Mouse (Mus musculus) midbrain, embryonic 10.5 days (tissue): ENCODE results near the gene Lbx2. TPM values are rescaled to one million over a fixed set of nuclear protein-coding genes. Genes with fewer than 3 reads are reported as not detected.

Experiments
- DNase-seq: peaks from one replicate; pipeline ENCODE4 v3.0.0-alpha.2; 2017; ENCODE audit warnings: low spot score
- H3K27ac ChIP-seq: fragments of 300-500 bp; sonication (generic); replicated peaks from 2 replicates; pipeline ENCODE4 v1.5.1; 2016; ENCODE audit warnings: mild to moderate bottlenecking
- H3K27me3 ChIP-seq: fragments of 300-500 bp; sonication (generic); 2 replicates; pipeline ENCODE4 v1.6.1; 2016; ENCODE audit warnings: low read depth, mild to moderate bottlenecking; ENCODE audit not compliant: poor library complexity, severe bottlenecking
- H3K36me3 ChIP-seq: fragments of 300-500 bp; sonication (generic); 2 replicates; pipeline ENCODE4 v1.6.1; 2016; ENCODE audit warnings: mild to moderate bottlenecking, moderate library complexity
- H3K4me1 ChIP-seq: fragments of 300-500 bp; sonication (generic); 2 replicates; pipeline ENCODE4 v1.6.1; 2016
- H3K4me3 ChIP-seq: fragments of 300-500 bp; sonication (generic); 2 replicates; pipeline ENCODE4 v1.5.1; 2016; ENCODE audit warnings: mild to moderate bottlenecking, moderate library complexity
- H3K9me3 ChIP-seq: fragments of 300-500 bp; sonication (generic); replicated peaks from 2 replicates; pipeline ENCODE4 v1.6.1; 2016; ENCODE audit warnings: mild to moderate bottlenecking
- WGBS: fragments of 180-500 bp; shearing (Covaris S2); methylation state at CpG from one replicate; pipeline ENCODE4 v1.1.7; 2016; 5-methylcytosine and 5-hydroxymethylcytosine counted together
- polyA plus RNA-seq: library from polyadenylated mRNA; unstranded; fragments of >200 nt; fragmentation: Nextera tagmentation; extraction: Ambion mirVana; gene quantifications from 2 replicates; pipeline ENCODE4 v1.2.1, GENCODE M21; 2016

Lbx2 gene
- polyA plus RNA-seq, 1 experiment from 2014 or later: 0.73 TPM

DNA sequence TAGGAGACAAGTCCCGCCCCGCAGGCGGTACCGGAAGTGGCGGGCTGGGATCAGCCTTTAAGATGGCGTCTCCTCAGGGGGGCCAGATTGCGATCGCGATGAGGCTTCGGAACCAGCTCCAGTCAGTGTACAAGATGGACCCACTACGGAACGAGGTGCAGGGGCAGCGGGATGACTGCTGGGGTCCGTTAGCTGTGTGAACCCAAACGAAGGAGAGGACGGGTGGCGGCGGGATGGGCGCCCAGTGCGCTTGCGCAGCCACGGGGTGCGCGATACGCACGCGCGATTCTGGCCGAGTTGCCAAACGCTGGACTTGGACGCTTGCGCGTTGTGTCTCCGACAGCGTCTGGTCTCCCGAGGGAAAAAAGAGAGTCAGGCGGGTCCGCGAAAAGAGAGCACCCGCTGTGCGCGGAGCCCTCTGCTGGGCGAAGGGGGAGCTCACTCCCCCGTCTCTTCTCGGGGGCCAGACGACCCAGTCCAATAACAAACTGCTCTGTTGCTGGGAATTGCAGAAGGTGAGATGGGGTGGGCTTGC, 7.8 kb upstream of the Lbx2 start:
- under 1% methylated on average over 46 of the region's 46 CpGs for WGBS
- DNase-seq: peak; percentile 99
- Histone ChIP-seq H3K36me3 (peaks cover 27% of the 10 kb centered on the region), H3K27ac (peak overlapping the region; percentile 97), H3K27me3 (peaks cover 75% of the 10 kb centered on the region), H3K4me1 (peaks cover 28% of the 10 kb centered on the region), H3K4me3 (peak overlapping the region; percentile 84), H3K9me3 (no peaks in the 10 kb centered on the region)

DNA sequence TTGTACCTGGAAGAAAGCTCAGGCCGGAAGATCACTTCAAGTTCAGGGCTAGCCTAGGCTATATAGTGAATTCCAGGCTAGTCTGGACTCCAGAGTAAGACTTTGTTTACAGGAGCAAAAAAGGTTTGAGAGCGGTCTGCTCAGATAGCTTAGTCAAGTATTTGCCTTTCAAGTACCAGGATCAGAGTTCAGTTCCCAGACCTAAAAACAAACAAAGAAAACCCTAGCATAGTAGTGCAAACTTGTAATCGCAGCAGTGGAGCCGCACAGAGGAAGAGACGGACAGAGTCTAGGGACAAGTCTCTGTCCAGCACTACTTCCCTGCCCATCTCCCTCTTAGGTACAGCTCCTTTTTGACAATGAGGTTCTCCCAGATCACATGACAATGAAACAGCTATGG, 6.0 kb upstream of the Lbx2 start:
- peaks cover 75% of the 10 kb centered on the region for H3K27me3 ChIP-seq
- WGBS: 93% methylated on average over 5 of the region's 5 CpGs

DNA sequence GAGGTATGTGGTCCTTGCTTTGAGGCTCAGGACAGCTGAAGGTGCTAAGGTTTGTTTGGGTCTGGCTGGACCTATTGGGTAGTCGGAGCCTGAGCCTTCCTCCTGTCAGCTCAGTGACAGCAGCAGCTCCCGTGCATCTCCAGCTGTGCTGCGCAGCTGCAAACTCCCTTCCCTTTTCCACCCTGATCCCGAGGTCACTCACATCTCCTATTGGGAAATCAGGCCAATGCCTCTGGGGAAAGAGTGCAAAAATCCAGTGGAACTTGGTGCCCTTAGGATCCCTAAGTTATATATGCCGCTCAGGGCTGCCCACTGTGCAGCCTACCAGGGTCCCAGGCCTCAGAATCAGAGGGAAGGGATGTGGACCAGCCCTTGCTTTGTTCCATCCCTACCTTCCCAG, 2.7 kb upstream of the Lbx2 start:
- peaks cover 27% of the 10 kb centered on the region for H3K36me3 ChIP-seq
- H3K4me1 ChIP-seq: peaks cover 53% of the 10 kb centered on the region
- no peak overlapping the region; the same call in 1 of the 2 replicates for H3K27ac ChIP-seq
- WGBS: 5% methylated on average over 5 of the region's 5 CpGs
- DNase-seq: no peak
- H3K4me3 ChIP-seq: no peak overlapping the region
- no peaks in the 10 kb centered on the region for H3K9me3 ChIP-seq
- H3K27me3 ChIP-seq: peaks cover 82% of the 10 kb centered on the region

More for the DNA sequence above, 6.0 kb upstream of the Lbx2 start:
- no peak for DNase-seq
- no peaks in the 10 kb centered on the region for H3K9me3 ChIP-seq
- no peak overlapping the region for H3K27ac ChIP-seq
- peaks cover 27% of the 10 kb centered on the region for H3K36me3 ChIP-seq
- H3K4me3 ChIP-seq: no peak overlapping the region
- H3K4me1 ChIP-seq: peaks cover 41% of the 10 kb centered on the region

- Histone ChIP-seq H3K27me3 (peaks cover 92% of the 10 kb centered on the region), H3K27ac (no peak overlapping the region), H3K4me3 (no peak overlapping the region), H3K9me3 (no peaks in the 10 kb centered on the region), H3K36me3 (peaks cover 27% of the 10 kb centered on the region), H3K4me1 (peaks cover 44% of the 10 kb centered on the region)
- WGBS: 5% methylated on average over 6 of the region's 6 CpGs
- DNase-seq: no peak
These were observed 1.7 kb upstream of the Lbx2 start for GRCm38 (mm10) chr6:83084477-83084876.

- Histone ChIP-seq H3K9me3 (no peaks in the 10 kb centered on the region), H3K27me3 (peaks cover 94% of the 10 kb centered on the region), H3K4me1 (peaks cover 40% of the 10 kb centered on the region), H3K27ac (no peak overlapping the region), H3K4me3 (peak overlapping the region; percentile 40), H3K36me3 (peaks cover 2% of the 10 kb centered on the region; the same call in 1 of the 2 replicates)
- peak; percentile 58 for DNase-seq
- WGBS: under 1% methylated on average over 47 of the region's 47 CpGs
These were observed 1.2 kb downstream of the Lbx2 start for GRCm38 (mm10) chr6:83087205-83087925.

DNA sequence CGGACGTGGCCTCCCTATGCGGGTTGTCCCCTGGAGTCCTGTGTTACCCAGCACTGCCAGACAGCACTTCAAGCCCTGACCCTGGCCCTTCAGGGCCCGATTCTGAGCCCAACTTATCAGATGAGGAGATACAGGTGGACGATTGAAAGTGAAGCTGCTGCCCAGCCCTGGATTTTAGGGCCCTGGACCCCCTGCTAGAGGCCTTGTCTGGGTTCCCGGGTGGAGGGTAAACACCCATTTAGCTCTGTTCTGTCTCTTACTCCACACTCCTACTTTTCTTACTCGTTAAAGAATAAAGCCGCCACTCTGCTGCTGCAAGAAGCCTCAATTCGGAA, 1.7 kb downstream of the Lbx2 start:
- Histone ChIP-seq H3K27ac (no peak overlapping the region), H3K9me3 (no peaks in the 10 kb centered on the region), H3K4me3 (peak overlapping the region; percentile 40), H3K27me3 (peaks cover 91% of the 10 kb centered on the region), H3K36me3 (no peaks in the 10 kb centered on the region), H3K4me1 (peaks cover 38% of the 10 kb centered on the region)
- DNase-seq: peak; percentile 34
- 3% methylated on average over 9 of the region's 9 CpGs for WGBS

DNA sequence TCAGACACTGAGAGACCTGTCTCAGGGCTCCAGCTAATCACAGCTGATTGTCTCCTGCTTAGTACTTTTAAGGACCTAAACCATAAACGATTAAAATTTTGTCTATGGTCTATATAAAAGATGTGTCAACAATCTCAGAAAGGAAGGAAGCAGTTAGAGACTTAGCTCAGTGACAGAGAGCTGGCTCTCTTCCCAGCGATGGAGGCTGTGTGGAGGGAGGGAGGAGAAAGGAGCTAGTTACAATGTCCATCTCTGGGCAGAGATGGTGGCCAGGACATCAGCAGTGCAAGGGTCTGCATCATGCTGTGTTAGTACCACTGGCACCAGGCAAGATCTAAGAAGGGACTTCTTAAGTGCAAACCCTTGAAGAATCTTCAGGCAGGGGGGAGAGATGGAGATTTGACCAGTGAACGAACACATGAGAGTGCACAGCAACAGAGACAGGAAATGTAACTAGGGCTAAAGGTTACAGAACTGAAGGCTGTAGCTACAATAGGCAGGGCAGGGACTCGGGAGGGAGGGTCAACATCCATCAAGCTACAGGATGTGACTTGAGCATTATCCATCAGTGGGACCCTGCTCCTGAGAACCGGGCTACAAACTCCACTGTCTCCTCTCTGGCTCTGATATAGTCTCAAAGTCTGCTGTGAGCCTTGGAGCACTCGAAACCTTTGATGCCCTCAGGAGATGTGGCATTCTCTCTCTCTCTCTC, 6.4 kb downstream of the Lbx2 start:
- Histone ChIP-seq H3K27me3 (peaks cover 56% of the 10 kb centered on the region), H3K4me3 (no peak overlapping the region), H3K4me1 (peaks cover 8% of the 10 kb centered on the region), H3K27ac (no peak overlapping the region), H3K36me3 (no peaks in the 10 kb centered on the region), H3K9me3 (no peaks in the 10 kb centered on the region)
- DNase-seq: no peak
- WGBS: 55% methylated on average over 6 of the region's 6 CpGs

GRCm38 (mm10) chr6:83095968-83096367, 9.8 kb downstream of the Lbx2 start:
- no peak overlapping the region for H3K4me3 ChIP-seq
- H3K4me1 ChIP-seq: peaks cover 7% of the 10 kb centered on the region; the same call in 1 of the 2 replicates
- H3K36me3 ChIP-seq: no peaks in the 10 kb centered on the region
- WGBS: 39% methylated on average over 6 of the region's 6 CpGs
- H3K27me3 ChIP-seq: peaks cover 36% of the 10 kb centered on the region
- no peak for DNase-seq
- H3K9me3 ChIP-seq: no peaks in the 10 kb centered on the region
- H3K27ac ChIP-seq: no peak overlapping the region

DNA sequence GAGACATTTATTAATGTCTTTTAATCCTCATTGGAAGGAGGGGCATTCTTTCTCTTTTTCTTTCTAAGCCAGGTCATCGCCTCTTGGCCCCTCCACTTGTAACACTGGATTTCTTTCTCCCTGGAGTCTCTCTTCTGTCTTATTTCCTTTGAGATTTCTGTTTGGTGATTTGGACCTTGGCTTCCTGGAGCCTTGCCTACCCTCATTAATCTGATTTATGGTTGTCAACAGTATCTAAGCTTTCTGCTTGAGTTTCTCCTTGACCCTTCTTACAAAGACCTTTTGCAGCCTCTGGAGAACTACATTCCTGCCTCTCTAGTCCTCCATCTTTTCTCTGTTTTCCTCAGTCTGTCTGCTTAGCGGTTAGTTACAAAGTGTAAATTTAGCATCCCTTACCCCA, 12.2 kb downstream of the Lbx2 start:
- Histone ChIP-seq H3K27me3 (peaks cover 31% of the 10 kb centered on the region), H3K4me1 (peaks cover 29% of the 10 kb centered on the region), H3K9me3 (no peaks in the 10 kb centered on the region), H3K36me3 (no peaks in the 10 kb centered on the region), H3K27ac (no peak overlapping the region), H3K4me3 (no peak overlapping the region)
- DNase-seq: no peak
- WGBS: 83% methylated on average over 2 of the region's 2 CpGs

- Histone ChIP-seq H3K27ac (peak within 1 kb of the TSS; percentile 85), H3K4me1 (peaks cover 29% of the 10 kb centered on the region), H3K9me3 (no peaks in the 10 kb centered on the region), H3K36me3 (peaks cover 9% of the 10 kb centered on the region), H3K4me3 (peak within 1 kb of the TSS; percentile 68), H3K27me3 (peaks cover 26% of the 10 kb centered on the region)
- 0% methylated on average over 25 of the region's 25 CpGs for WGBS
- peak; percentile 83 for DNase-seq
These were observed 15.1 kb downstream of the Lbx2 start, which contains the start of the genes Ccdc142 and Gm42688 for GRCm38 (mm10) chr6:83101316-83101687. TSS of gene Ccdc142 (plus strand) at chr6:83101601. TSS of gene Gm42688 (plus strand) at chr6:83101617.

DNA sequence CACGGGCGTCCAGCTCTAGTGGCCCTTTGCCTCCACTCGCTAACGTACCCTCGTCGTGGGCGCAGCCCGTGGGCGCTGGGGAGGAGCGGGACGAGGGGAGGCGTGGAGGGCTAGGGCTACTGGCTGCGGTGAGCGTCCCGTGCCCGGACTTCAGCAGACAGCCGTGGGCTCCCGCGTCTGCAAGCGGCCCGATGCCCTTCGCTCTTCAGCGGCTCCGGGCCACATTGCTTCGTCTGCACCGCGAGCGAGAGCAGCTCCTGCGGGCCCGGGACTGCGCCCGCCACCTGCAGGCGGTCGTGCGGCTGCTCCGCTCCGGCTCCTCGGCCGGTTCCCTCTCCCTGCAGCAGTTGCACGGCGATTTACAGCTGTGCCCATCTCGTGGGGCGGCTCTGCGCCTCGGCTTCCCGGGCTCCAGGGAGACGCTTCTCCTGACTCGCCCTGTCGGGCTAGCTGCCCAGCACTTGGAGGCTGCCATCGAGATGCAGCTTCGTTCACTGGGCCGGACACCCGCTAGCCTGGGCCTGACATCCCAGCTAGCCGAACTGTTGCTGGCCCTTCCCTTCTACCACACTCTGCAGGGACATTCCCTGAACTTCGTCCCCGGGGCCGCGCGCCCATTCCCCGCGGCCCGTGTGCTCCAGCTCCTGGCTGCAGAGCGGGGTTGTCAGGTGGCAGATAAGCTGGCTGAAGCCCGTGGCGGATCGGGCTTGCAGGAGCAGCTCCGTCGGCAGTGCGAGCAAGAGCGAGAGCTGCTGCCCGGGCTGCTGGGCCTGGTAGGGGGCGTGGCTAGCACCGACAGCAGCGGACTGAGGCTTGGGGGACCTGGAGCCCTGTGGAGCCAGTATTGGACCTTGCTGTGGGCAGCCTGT, 15.8 kb downstream of the Lbx2 start:
- Histone ChIP-seq H3K27me3 (peaks cover 26% of the 10 kb centered on the region), H3K27ac (peak overlapping the region; percentile 85), H3K4me3 (peak overlapping the region; percentile 68), H3K4me1 (peaks cover 28% of the 10 kb centered on the region), H3K9me3 (no peaks in the 10 kb centered on the region), H3K36me3 (peaks cover 11% of the 10 kb centered on the region)
- WGBS: under 1% methylated on average over 74 of the region's 74 CpGs
- peak; percentile 76 for DNase-seq

DNA sequence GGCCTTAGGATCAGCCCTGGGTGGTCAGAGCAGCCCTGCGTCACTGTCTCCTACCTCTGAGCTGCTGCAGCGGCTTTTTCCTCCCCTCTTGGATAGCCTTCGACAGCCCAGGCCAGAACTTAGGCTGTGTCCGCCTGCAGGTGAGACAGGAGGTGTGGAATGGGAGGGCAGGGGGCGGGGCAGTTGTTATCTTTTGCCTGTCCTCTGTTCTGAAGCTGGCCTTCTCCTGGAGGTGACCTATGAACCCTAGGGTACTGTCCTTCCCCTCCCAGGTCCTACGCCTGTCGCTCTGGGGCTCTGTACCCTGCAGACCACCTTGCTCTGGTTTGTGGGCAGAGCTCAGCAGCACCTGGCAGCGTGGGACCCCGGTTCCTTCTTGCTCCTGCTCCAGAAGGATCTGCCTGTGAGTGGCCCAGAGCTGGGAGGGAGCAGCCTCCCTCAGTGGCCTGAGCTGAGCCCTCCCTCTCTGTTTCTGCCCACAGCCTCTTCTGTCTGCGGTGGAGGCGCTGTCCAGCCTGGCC, 17.0 kb downstream of the Lbx2 start:
- H3K27me3 ChIP-seq: peaks cover 26% of the 10 kb centered on the region
- H3K4me3 ChIP-seq: peak overlapping the region; percentile 68
- H3K4me1 ChIP-seq: peaks cover 38% of the 10 kb centered on the region
- H3K9me3 ChIP-seq: no peaks in the 10 kb centered on the region
- peaks cover 15% of the 10 kb centered on the region for H3K36me3 ChIP-seq
- H3K27ac ChIP-seq: no peak overlapping the region
- 36% methylated on average over 11 of the region's 11 CpGs for WGBS
- DNase-seq: no peak
